Mouse (Mus musculus): ENCODE measurements around the gene Ndufb7. TPM values are rescaled to one million over a fixed set of nuclear protein-coding genes. Genes with fewer than 3 reads are reported as not detected.

The Ndufb7 gene
- polyA plus RNA-seq, 1 experiment: 302 TPM

GRCm38 (mm10) chr8:83535736-83536135 is 30.7 kb upstream of the Ndufb7 start, which contains the start of gene Olfr370:
TSS of gene Olfr370 (plus strand) at chr8:83535780.
- H3ac ChIP-seq (ENCODE audit: control insufficient read depth, insufficient read length, low read depth): no peak within 1 kb of the TSS
- H3K4me3 ChIP-seq (ENCODE audit: insufficient read depth, poor library complexity, severe bottlenecking): no peak within 1 kb of the TSS
- no peaks in the 10 kb centered on the region for H3K36me3 ChIP-seq (ENCODE audit: control insufficient read depth, insufficient read depth)
- peaks cover under 1% of the 10 kb centered on the region for H3K27me3 ChIP-seq (ENCODE audit: control insufficient read depth, insufficient read depth, insufficient read length)
- H3K79me2 ChIP-seq (ENCODE audit: control insufficient read depth, insufficient read depth): no peaks in the 10 kb centered on the region
- H3K79me3 ChIP-seq (ENCODE audit: low read depth): no peaks in the 10 kb centered on the region
- no peak for TF ChIP-seq USF1 (IDR thresholded peaks at IDR 0.05; ENCODE audit: low read depth)
- no peak for TF ChIP-seq MYOG (IDR thresholded peaks at IDR 0.05; ENCODE audit: control insufficient read depth, extremely low read depth, insufficient read length)
- TF ChIP-seq CTCF (IDR thresholded peaks at IDR 0.05; ENCODE audit: control insufficient read depth, insufficient read depth, insufficient read length): no peak
- no peak for TF ChIP-seq MYOD1 (IDR thresholded peaks at IDR 0.05; ENCODE audit: control insufficient read depth, insufficient read length, low read depth)
- TF ChIP-seq MAX (IDR thresholded peaks at IDR 0.05): no peak
- TF ChIP-seq CEBPB (IDR thresholded peaks at IDR 0.05; ENCODE audit: low read depth): no peak
- TF ChIP-seq FOSL1 (IDR thresholded peaks at IDR 0.05; ENCODE audit: insufficient read depth, low read length, poor library complexity, severe bottlenecking): no peak

GRCm38 (mm10) chr8:83562669-83563068 is 3.8 kb upstream of the Ndufb7 start:
- Histone ChIP-seq H3K4me3 (ENCODE audit: insufficient read depth, poor library complexity, severe bottlenecking) (no peak overlapping the region), H3K79me2 (ENCODE audit: control insufficient read depth, insufficient read depth) (peaks cover 10% of the 10 kb centered on the region)

GRCm38 (mm10) chr8:83563246-83563645 is 3.2 kb upstream of the Ndufb7 start:
- Histone ChIP-seq H3K79me2 (ENCODE audit: control insufficient read depth, insufficient read depth) (peaks cover 15% of the 10 kb centered on the region), H3K36me3 (ENCODE audit: control insufficient read depth, insufficient read depth) (no peaks in the 10 kb centered on the region), H3K79me3 (ENCODE audit: low read depth) (peaks cover 11% of the 10 kb centered on the region), H3ac (ENCODE audit: control insufficient read depth, insufficient read length, low read depth) (no peak overlapping the region), H3K27me3 (ENCODE audit: control insufficient read depth, insufficient read depth, insufficient read length) (peaks cover 3% of the 10 kb centered on the region), H3K4me3 (ENCODE audit: insufficient read depth, poor library complexity, severe bottlenecking) (no peak overlapping the region)
- no peak for TF ChIP-seq CTCF (IDR thresholded peaks at IDR 0.05; ENCODE audit: control insufficient read depth, insufficient read depth, insufficient read length)
- TF ChIP-seq USF1 (IDR thresholded peaks at IDR 0.05; ENCODE audit: low read depth): no peak
- TF ChIP-seq CEBPB (IDR thresholded peaks at IDR 0.05; ENCODE audit: low read depth): no peak
- no peak for TF ChIP-seq MAX (IDR thresholded peaks at IDR 0.05)
- no peak for TF ChIP-seq MYOD1 (IDR thresholded peaks at IDR 0.05; ENCODE audit: control insufficient read depth, insufficient read length, low read depth)
- TF ChIP-seq MYOG (IDR thresholded peaks at IDR 0.05; ENCODE audit: control insufficient read depth, extremely low read depth, insufficient read length): no peak
- no peak for TF ChIP-seq FOSL1 (IDR thresholded peaks at IDR 0.05; ENCODE audit: insufficient read depth, low read length, poor library complexity, severe bottlenecking)

More at GRCm38 (mm10) chr8:83562669-83563068, 3.8 kb upstream of the Ndufb7 start:
- H3K36me3 ChIP-seq (ENCODE audit: control insufficient read depth, insufficient read depth): no peaks in the 10 kb centered on the region
- H3K79me3 ChIP-seq (ENCODE audit: low read depth): peaks cover 8% of the 10 kb centered on the region
- H3K27me3 ChIP-seq (ENCODE audit: control insufficient read depth, insufficient read depth, insufficient read length): peaks cover 3% of the 10 kb centered on the region
- no peak overlapping the region for H3ac ChIP-seq (ENCODE audit: control insufficient read depth, insufficient read length, low read depth)
- TF ChIP-seq CEBPB (IDR thresholded peaks at IDR 0.05; ENCODE audit: low read depth): no peak
- no peak for TF ChIP-seq MAX (IDR thresholded peaks at IDR 0.05)
- TF ChIP-seq MYOG (IDR thresholded peaks at IDR 0.05; ENCODE audit: control insufficient read depth, extremely low read depth, insufficient read length): no peak
- no peak for TF ChIP-seq CTCF (IDR thresholded peaks at IDR 0.05; ENCODE audit: control insufficient read depth, insufficient read depth, insufficient read length)

- no peak overlapping the region for H3K4me3 ChIP-seq (ENCODE audit: insufficient read depth, poor library complexity, severe bottlenecking)
- no peak overlapping the region for H3ac ChIP-seq (ENCODE audit: control insufficient read depth, insufficient read length, low read depth)
- TF ChIP-seq CTCF (IDR thresholded peaks at IDR 0.05; ENCODE audit: control insufficient read depth, insufficient read depth, insufficient read length): no peak
- no peak for TF ChIP-seq USF1 (IDR thresholded peaks at IDR 0.05; ENCODE audit: low read depth)
- no peak for TF ChIP-seq MYOD1 (IDR thresholded peaks at IDR 0.05; ENCODE audit: control insufficient read depth, insufficient read length, low read depth)
- TF ChIP-seq MYOG (IDR thresholded peaks at IDR 0.05; ENCODE audit: control insufficient read depth, extremely low read depth, insufficient read length): no peak
- no peak for TF ChIP-seq MAX (IDR thresholded peaks at IDR 0.05)
- TF ChIP-seq FOSL1 (IDR thresholded peaks at IDR 0.05; ENCODE audit: insufficient read depth, low read length, poor library complexity, severe bottlenecking): no peak
- no peak for TF ChIP-seq CEBPB (IDR thresholded peaks at IDR 0.05; ENCODE audit: low read depth)
- peaks cover 3% of the 10 kb centered on the region for H3K27me3 ChIP-seq (ENCODE audit: control insufficient read depth, insufficient read depth, insufficient read length)
- H3K36me3 ChIP-seq (ENCODE audit: control insufficient read depth, insufficient read depth): peaks cover 10% of the 10 kb centered on the region
- peaks cover 26% of the 10 kb centered on the region for H3K79me2 ChIP-seq (ENCODE audit: control insufficient read depth, insufficient read depth)
- peaks cover 15% of the 10 kb centered on the region for H3K79me3 ChIP-seq (ENCODE audit: low read depth)
Measured at GRCm38 (mm10) chr8:83565731-83566375, 618 bp upstream of the Ndufb7 start.

- Histone ChIP-seq H3K79me3 (ENCODE audit: low read depth) (peaks cover 15% of the 10 kb centered on the region), H3ac (ENCODE audit: control insufficient read depth, insufficient read length, low read depth) (peak overlapping the region; percentile 94), H3K36me3 (ENCODE audit: control insufficient read depth, insufficient read depth) (peaks cover 16% of the 10 kb centered on the region), H3K4me3 (ENCODE audit: insufficient read depth, poor library complexity, severe bottlenecking) (peak overlapping the region; percentile 74), H3K79me2 (ENCODE audit: control insufficient read depth, insufficient read depth) (peaks cover 26% of the 10 kb centered on the region), H3K27me3 (ENCODE audit: control insufficient read depth, insufficient read depth, insufficient read length) (no peaks in the 10 kb centered on the region)
- TF ChIP-seq MAX (IDR thresholded peaks at IDR 0.05) (no peak), FOSL1 (IDR thresholded peaks at IDR 0.05; ENCODE audit: insufficient read depth, low read length, poor library complexity, severe bottlenecking) (no peak), USF1 (IDR thresholded peaks at IDR 0.05; ENCODE audit: low read depth) (no peak), MYOG (IDR thresholded peaks at IDR 0.05; ENCODE audit: control insufficient read depth, extremely low read depth, insufficient read length) (no peak)
Measured at GRCm38 (mm10) chr8:83567668-83568067, 1.2 kb downstream of the Ndufb7 start.

- TF ChIP-seq FOSL1 (IDR thresholded peaks at IDR 0.05; ENCODE audit: insufficient read depth, low read length, poor library complexity, severe bottlenecking): no peak
- TF ChIP-seq CTCF (IDR thresholded peaks at IDR 0.05; ENCODE audit: control insufficient read depth, insufficient read depth, insufficient read length): no peak
- no peak for TF ChIP-seq USF1 (IDR thresholded peaks at IDR 0.05; ENCODE audit: low read depth)
- TF ChIP-seq CEBPB (IDR thresholded peaks at IDR 0.05; ENCODE audit: low read depth): no peak
- no peak for TF ChIP-seq MYOG (IDR thresholded peaks at IDR 0.05; ENCODE audit: control insufficient read depth, extremely low read depth, insufficient read length)
- no peak for TF ChIP-seq MYOD1 (IDR thresholded peaks at IDR 0.05; ENCODE audit: control insufficient read depth, insufficient read length, low read depth)
- no peak for TF ChIP-seq MAX (IDR thresholded peaks at IDR 0.05)
- H3K36me3 ChIP-seq (ENCODE audit: control insufficient read depth, insufficient read depth): peaks cover 16% of the 10 kb centered on the region
- peaks cover 15% of the 10 kb centered on the region for H3K79me3 ChIP-seq (ENCODE audit: low read depth)
- no peak overlapping the region for H3ac ChIP-seq (ENCODE audit: control insufficient read depth, insufficient read length, low read depth)
- peaks cover 26% of the 10 kb centered on the region for H3K79me2 ChIP-seq (ENCODE audit: control insufficient read depth, insufficient read depth)
- no peaks in the 10 kb centered on the region for H3K27me3 ChIP-seq (ENCODE audit: control insufficient read depth, insufficient read depth, insufficient read length)
- no peak overlapping the region for H3K4me3 ChIP-seq (ENCODE audit: insufficient read depth, poor library complexity, severe bottlenecking)
Measured at GRCm38 (mm10) chr8:83568128-83568527, 1.7 kb downstream of the Ndufb7 start.

All from C2C12 (cell line).